In genomic region chr8:60631504-60631934, GRCm38 (mm10) we compare ENCODE assay signal across 8 mouse cellular contexts. TPM values are rescaled to one million over a fixed set of nuclear protein-coding genes. Genes with fewer than 3 reads are reported as not detected.
DNase-seq lines count a peak whose midpoint lies in the region; ATAC-seq and TF ChIP-seq lines count a peak whose summit lies in the region.

No protein-coding gene starts in this region.

- peak overlapping the region; percentile 99 for H3K4me2 ChIP-seq in embryonic facial prominence, embryonic 12.5 days (replicated peaks)
- peak overlapping the region; percentile 97 for H3K4me2 ChIP-seq in midbrain, embryonic 11.5 days

- peaks cover 12% of the 10 kb centered on the region for H3K27me3 ChIP-seq in embryonic facial prominence, embryonic 12.5 days
- H3K27me3 ChIP-seq in heart, adult 2 months (ENCODE audit: control insufficient read depth, insufficient read depth, low read length) = no peaks in the 10 kb centered on the region
- H3K27me3 ChIP-seq in kidney, adult 2 months (replicated peaks; ENCODE audit: control insufficient read depth, insufficient read depth, low read length) = no peaks in the 10 kb centered on the region
- peaks cover 38% of the 10 kb centered on the region for H3K27me3 ChIP-seq in limb, embryonic 10.5 days (ENCODE audit: low read depth, poor library complexity, severe bottlenecking)
- H3K27me3 ChIP-seq in midbrain, embryonic 11.5 days (ENCODE audit: control insufficient read depth, insufficient read depth, low read length) = peaks cover 12% of the 10 kb centered on the region

- no peak for TF ChIP-seq EP300 in heart, adult 2 months (IDR thresholded peaks at IDR 0.05; ENCODE audit: insufficient read depth, low read depth, low read length)

- under 1% methylated on average over 13 of the region's 13 CpGs for WGBS in embryonic facial prominence, embryonic 12.5 days
- 1% methylated on average over 13 of the region's 13 CpGs for WGBS in heart, adult 2 months
- WGBS in kidney, adult 2 months = under 1% methylated on average over 13 of the region's 13 CpGs
- under 1% methylated on average over 13 of the region's 13 CpGs for WGBS in limb, embryonic 10.5 days
- WGBS in midbrain, embryonic 11.5 days = 2% methylated on average over 13 of the region's 13 CpGs

- H3K9ac ChIP-seq in embryonic facial prominence, embryonic 12.5 days = no peak overlapping the region
- no peak overlapping the region for H3K9ac ChIP-seq in heart, adult 2 months (ENCODE audit: low read depth, low read length)
- no peak overlapping the region for H3K9ac ChIP-seq in midbrain, embryonic 11.5 days (ENCODE audit: low read length)

- no peak for TF ChIP-seq CTCF in heart, adult 2 months (IDR thresholded peaks at IDR 0.05)
- TF ChIP-seq CTCF in kidney, adult 2 months (conservative IDR thresholded peaks at IDR 0.05; ENCODE audit: insufficient read depth, insufficient read length, low read depth, low read length) = no peak

- TF ChIP-seq POLR2A in heart, adult 2 months (IDR thresholded peaks at IDR 0.05; ENCODE audit: insufficient read depth, low read depth, low read length) = peak; percentile 45; the same call in 1 of the 2 replicates
- TF ChIP-seq POLR2A in kidney, adult 2 months (IDR thresholded peaks at IDR 0.05; ENCODE audit: low read depth, low read length) = no peak

- no peaks in the 10 kb centered on the region for H3K4me1 ChIP-seq in embryonic facial prominence, embryonic 12.5 days
- H3K4me1 ChIP-seq in heart, adult 2 months (ENCODE audit: control insufficient read depth, insufficient read depth, low read length) = peaks cover 3% of the 10 kb centered on the region; the same call in 1 of the 2 replicates
- peaks cover 7% of the 10 kb centered on the region; the same call in 1 of the 2 replicates for H3K4me1 ChIP-seq in kidney, adult 2 months (ENCODE audit: control insufficient read depth, insufficient read depth, low read length)
- peaks cover 14% of the 10 kb centered on the region for H3K4me1 ChIP-seq in limb, embryonic 10.5 days
- peaks cover 12% of the 10 kb centered on the region; the same call in 1 of the 2 replicates for H3K4me1 ChIP-seq in midbrain, embryonic 11.5 days (ENCODE audit: control insufficient read depth, insufficient read depth, low read length)

- ATAC-seq in CD4-positive, CD25-positive, alpha-beta regulatory T cell, adult 4 months = no peak
- ATAC-seq in embryonic facial prominence, embryonic 12.5 days (ENCODE audit: insufficient number of reproducible peaks, insufficient read depth, low FRiP score, low TSS enrichment) = 0 out of 2 replicates have a peak, but pooled peaks have one; percentile 4
- ATAC-seq in midbrain, embryonic 11.5 days (ENCODE audit: low FRiP score) = peak; percentile 17

- peak; percentile 2 for DNase-seq in CD4-positive, CD25-positive, alpha-beta regulatory T cell, adult 2 months (ENCODE audit: low read depth, low spot score)
- DNase-seq in heart, adult 2 months = peak; percentile 73 to 78
- DNase-seq in kidney, adult 2 months = peak; percentile 94
- DNase-seq in limb, embryonic 10.5 days (ENCODE audit: low spot score) = peak; percentile 74
- DNase-seq in midbrain, embryonic 11.5 days (ENCODE audit: low spot score, missing footprints) = peak; percentile 97
- peak; percentile 80 for DNase-seq in skeletal muscle tissue, adult 2 months (ENCODE audit: low read depth, low spot score)

- no peak overlapping the region for H3K27ac ChIP-seq in embryonic facial prominence, embryonic 12.5 days
- peak overlapping the region; percentile 56; the same call in 1 of the 2 replicates for H3K27ac ChIP-seq in heart, adult 2 months
- H3K27ac ChIP-seq in kidney, adult 2 months (ENCODE audit: insufficient read depth, low read depth, low read length) = peak overlapping the region; percentile 72
- peak overlapping the region; percentile 30; the same call in 1 of the 2 replicates for H3K27ac ChIP-seq in limb, embryonic 10.5 days
- no peak overlapping the region for H3K27ac ChIP-seq in midbrain, embryonic 11.5 days (ENCODE audit: low read depth, low read length)

- H3K9me3 ChIP-seq in embryonic facial prominence, embryonic 12.5 days = no peaks in the 10 kb centered on the region
- H3K9me3 ChIP-seq in limb, embryonic 10.5 days (replicated peaks) = no peaks in the 10 kb centered on the region
- H3K9me3 ChIP-seq in midbrain, embryonic 11.5 days (ENCODE audit: control insufficient read depth, low read length) = no peaks in the 10 kb centered on the region

- no peaks in the 10 kb centered on the region; the same call in 1 of the 2 replicates for H3K79me2 ChIP-seq in heart, adult 2 months (replicated peaks; ENCODE audit: control insufficient read depth, insufficient read depth, low read length)

- H3K4me3 ChIP-seq in embryonic facial prominence, embryonic 12.5 days = peak overlapping the region; percentile 28
- H3K4me3 ChIP-seq in heart, adult 2 months = peak overlapping the region; percentile 42
- H3K4me3 ChIP-seq in kidney, adult 2 months (ENCODE audit: insufficient read depth, low read depth, low read length) = peak overlapping the region; percentile 49
- peak overlapping the region; percentile 77 for H3K4me3 ChIP-seq in limb, embryonic 10.5 days
- peak overlapping the region; percentile 20 for H3K4me3 ChIP-seq in midbrain, embryonic 11.5 days (ENCODE audit: low read depth, low read length)

- intact Hi-C loops in heart, adult 2 months (cut with DNase I) = loop anchor here (5.0 kb wide), 1 partner anchor 351 kb away; the partner anchor contains the start of gene Clcn3

- no peaks in the 10 kb centered on the region for H3K36me3 ChIP-seq in embryonic facial prominence, embryonic 12.5 days
- no peaks in the 10 kb centered on the region for H3K36me3 ChIP-seq in heart, adult 2 months (ENCODE audit: control insufficient read depth, insufficient read depth, low read length)
- no peaks in the 10 kb centered on the region for H3K36me3 ChIP-seq in kidney, adult 2 months (ENCODE audit: control insufficient read depth, insufficient read depth, low read length)
- H3K36me3 ChIP-seq in limb, embryonic 10.5 days = no peaks in the 10 kb centered on the region
- H3K36me3 ChIP-seq in midbrain, embryonic 11.5 days (ENCODE audit: control insufficient read depth, insufficient read depth, low read length) = no peaks in the 10 kb centered on the region

RNA-seq across cellular contexts. Expression of gene Mfap3l, which starts 1.1 kb away (rescaled TPM):
- not detected for polyA plus RNA-seq in CD4-positive, CD25-positive, alpha-beta regulatory T cell, adult 4 months (2017; shearing (Covaris generic))
- 1.7 and 1.8 TPM in 2 replicates for polyA plus RNA-seq in embryonic facial prominence, embryonic 12.5 days (2016; fragmentation: Nextera tagmentation; extraction: Ambion mirVana)
- 10 to 100 TPM; 11.8 to 14.0 TPM for total RNA-seq in heart, adult 2 months (2021)
- 3.6 and 7.1 TPM in 2 replicates for polyA plus RNA-seq in heart, adult 2 months (2012; rRNA removed)
- 18.7 and 21.3 TPM in 2 replicates for polyA plus RNA-seq in kidney, adult 2 months (2012; rRNA removed)
- polyA plus RNA-seq in limb, embryonic 10.5 days (2016; fragmentation: Nextera tagmentation; extraction: Ambion mirVana) = 0.53 and 0.83 TPM in 2 replicates
- polyA plus RNA-seq in midbrain, embryonic 11.5 days (2014; fragmentation: Nextera tagmentation; extraction: Ambion mirVana) = 1.8 and 2.1 TPM in 2 replicates

Comparison
In these comparisons a context has a peak if more than half of its experiments do, and no peak if none do; other contexts are left out.
1. DNase-seq: peak in every context shown above with its lines; median percentile 97 in midbrain, embryonic 11.5 days; 94 in kidney, adult 2 months; 80 in skeletal muscle tissue, adult 2 months; 76 in heart, adult 2 months; 74 in limb, embryonic 10.5 days; 2 in CD4-positive, CD25-positive, alpha-beta regulatory T cell, adult 2 months.
2. H3K27ac ChIP-seq: peak in heart, adult 2 months (single experiment), kidney, adult 2 months (single experiment) and limb, embryonic 10.5 days (single experiment); none in embryonic facial prominence, embryonic 12.5 days (single experiment) and midbrain, embryonic 11.5 days (single experiment).
3. H3K4me3 ChIP-seq: peak in every context shown above with its lines; median percentile 77 in limb, embryonic 10.5 days; 49 in kidney, adult 2 months; 42 in heart, adult 2 months; 28 in embryonic facial prominence, embryonic 12.5 days; 20 in midbrain, embryonic 11.5 days.